Mouse (Mus musculus) limb, embryonic 10.5 days (tissue): ENCODE results near the gene Adamtsl1. TPM values are rescaled to one million over a fixed set of nuclear protein-coding genes. Genes with fewer than 3 reads are reported as not detected.

ENCODE experiments used
- DNase-seq: peaks from one replicate; pipeline ENCODE4 v3.0.0-alpha.2; 2017; ENCODE audit warnings: low spot score
- H3K27ac ChIP-seq: fragments of 300-500 bp; sonication (generic); 2 replicates; pipeline ENCODE4 v1.5.1; 2016; ENCODE audit warnings: mild to moderate bottlenecking
- H3K27me3 ChIP-seq: fragments of 300-500 bp; sonication (generic); 2 replicates; pipeline ENCODE4 v1.6.1; 2016; ENCODE audit warnings: low read depth, mild to moderate bottlenecking; ENCODE audit not compliant: poor library complexity, severe bottlenecking
- H3K36me3 ChIP-seq: fragments of 300-500 bp; sonication (generic); 2 replicates; pipeline ENCODE4 v1.6.1; 2016; ENCODE audit warnings: mild to moderate bottlenecking, moderate library complexity
- H3K4me1 ChIP-seq: fragments of 300-500 bp; sonication (generic); 2 replicates; pipeline ENCODE4 v1.6.1; 2016
- H3K4me3 ChIP-seq: fragments of 300-500 bp; sonication (generic); 2 replicates; pipeline ENCODE4 v1.5.1; 2016; ENCODE audit warnings: mild to moderate bottlenecking, moderate library complexity
- H3K9me3 ChIP-seq: fragments of 300-500 bp; sonication (generic); replicated peaks from 2 replicates; pipeline ENCODE4 v1.6.1; 2016; ENCODE audit warnings: mild to moderate bottlenecking
- WGBS: fragments of 180-500 bp; shearing (Covaris S2); methylation state at CpG from one replicate; pipeline ENCODE4 v1.1.7; 2016; 5-methylcytosine and 5-hydroxymethylcytosine counted together
- polyA plus RNA-seq: library from polyadenylated mRNA; unstranded; fragments of >200 nt; fragmentation: Nextera tagmentation; extraction: Ambion mirVana; gene quantifications from 2 replicates; pipeline ENCODE4 v1.2.1, GENCODE M21; 2016

The Adamtsl1 gene
- polyA plus RNA-seq, 1 experiment from 2014 or later, result 3.7 TPM

DNA sequence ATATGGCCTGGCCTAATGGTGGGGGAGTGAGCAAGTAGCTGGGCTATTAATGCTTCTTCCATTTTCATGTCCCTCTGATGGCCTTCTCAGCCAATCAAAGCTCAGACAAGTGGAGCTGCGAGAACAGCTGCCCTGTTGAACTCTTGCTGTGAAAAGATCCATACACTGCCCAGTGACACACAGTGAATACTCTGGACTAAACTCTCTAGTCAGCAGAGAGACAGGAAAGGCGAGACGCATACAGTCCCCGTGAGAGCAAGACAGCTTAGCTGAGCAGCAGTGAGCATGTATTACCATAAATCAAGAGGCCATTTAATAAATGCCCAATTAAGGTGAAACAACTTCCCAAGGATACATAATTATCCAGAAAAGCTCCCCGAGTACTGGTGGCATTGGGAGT is 492.6 kb downstream of the Adamtsl1 start:
- H3K27ac ChIP-seq, result no peak overlapping the region
- DNase-seq, result no peak
- H3K9me3 ChIP-seq, result no peaks in the 10 kb centered on the region
- no peaks in the 10 kb centered on the region for H3K36me3 ChIP-seq
- no peaks in the 10 kb centered on the region for H3K4me1 ChIP-seq
- H3K27me3 ChIP-seq, result no peaks in the 10 kb centered on the region
- 70% methylated on average over 5 of the region's 5 CpGs for WGBS
- no peak overlapping the region for H3K4me3 ChIP-seq

DNA sequence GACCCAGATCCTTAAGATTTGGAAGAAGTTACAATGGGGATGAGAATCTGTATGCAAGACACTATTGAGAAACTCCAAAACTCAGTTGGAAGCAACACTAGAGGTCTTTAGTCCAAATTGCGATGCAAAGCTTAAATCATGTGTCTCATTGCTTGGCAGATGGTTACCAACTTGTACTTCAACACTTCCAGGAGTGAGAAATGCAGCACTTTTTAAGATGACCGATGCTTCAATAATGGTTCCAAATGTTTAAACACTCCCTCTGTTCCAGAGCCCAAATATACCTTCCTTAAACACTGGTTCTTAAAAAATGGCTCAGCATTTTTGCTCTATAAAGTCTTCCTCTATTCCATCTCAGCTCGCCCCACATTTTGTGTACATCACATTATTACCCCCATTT is 499.7 kb downstream of the Adamtsl1 start:
- Histone ChIP-seq H3K36me3 (no peaks in the 10 kb centered on the region), H3K27ac (no peak overlapping the region), H3K27me3 (no peaks in the 10 kb centered on the region), H3K4me3 (no peak overlapping the region), H3K9me3 (no peaks in the 10 kb centered on the region), H3K4me1 (no peaks in the 10 kb centered on the region)
- no peak for DNase-seq
- 90% methylated on average over 3 of the region's 3 CpGs for WGBS

DNA sequence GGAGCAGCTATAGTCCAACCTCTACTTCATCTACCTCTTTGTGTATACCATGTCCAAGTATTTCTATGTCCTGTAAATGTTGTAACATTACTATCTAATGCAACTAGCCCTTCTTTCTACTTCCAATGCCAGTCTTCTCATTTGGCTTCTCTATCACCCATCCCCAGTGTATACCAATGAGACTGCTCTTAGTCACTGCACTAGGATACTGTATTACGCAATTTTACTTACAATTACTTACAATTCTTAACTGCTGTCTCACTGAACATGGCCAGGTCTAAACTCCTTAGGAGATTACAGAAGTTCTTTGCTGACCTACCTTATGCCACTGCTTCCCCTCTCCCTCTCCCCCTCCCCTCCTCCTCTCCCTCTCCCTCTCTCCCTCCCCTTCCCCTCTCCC is 505.0 kb downstream of the Adamtsl1 start:
- no peaks in the 10 kb centered on the region for H3K36me3 ChIP-seq
- H3K9me3 ChIP-seq, result no peaks in the 10 kb centered on the region
- no peak overlapping the region for H3K27ac ChIP-seq
- no peak overlapping the region for H3K4me3 ChIP-seq
- no peak for DNase-seq
- WGBS, result 90% methylated on average over 1 of the region's 1 CpGs
- peaks cover 8% of the 10 kb centered on the region; the same call in 1 of the 2 replicates for H3K4me1 ChIP-seq
- no peaks in the 10 kb centered on the region for H3K27me3 ChIP-seq

DNA sequence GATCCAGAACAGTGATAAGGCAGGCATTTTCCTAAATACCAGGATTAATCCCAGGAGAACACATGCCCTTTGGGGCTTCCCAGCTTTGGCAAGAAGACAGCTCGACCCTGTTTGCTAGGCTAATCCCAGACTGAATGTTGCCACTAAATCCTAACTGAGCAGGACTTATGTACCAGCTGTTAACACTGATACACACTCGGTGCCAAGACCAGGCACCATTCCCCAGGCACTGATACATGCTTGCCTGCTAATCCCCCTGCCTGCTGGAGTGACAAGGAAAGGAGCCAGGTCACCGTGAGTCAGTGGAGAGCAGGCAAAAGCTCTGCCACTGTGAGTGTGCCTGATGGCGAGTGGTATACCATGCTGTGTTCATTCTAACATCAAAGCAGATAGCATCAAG is 505.6 kb downstream of the Adamtsl1 start:
- no peak for DNase-seq
- Histone ChIP-seq H3K36me3 (no peaks in the 10 kb centered on the region), H3K4me1 (peaks cover 12% of the 10 kb centered on the region), H3K27ac (no peak overlapping the region), H3K9me3 (no peaks in the 10 kb centered on the region), H3K4me3 (no peak overlapping the region), H3K27me3 (no peaks in the 10 kb centered on the region)
- 44% methylated on average over 4 of the region's 4 CpGs for WGBS

GRCm38 (mm10) chr4:86020372-86021090 is 506.6 kb downstream of the Adamtsl1 start:
- peak overlapping the region; percentile 56; the same call in 1 of the 2 replicates for H3K27ac ChIP-seq
- no peak for DNase-seq
- no peaks in the 10 kb centered on the region for H3K36me3 ChIP-seq

GRCm38 (mm10) chr4:86024573-86025160 is 510.7 kb downstream of the Adamtsl1 start:
- no peaks in the 10 kb centered on the region for H3K36me3 ChIP-seq
- no peaks in the 10 kb centered on the region for H3K9me3 ChIP-seq
- H3K27me3 ChIP-seq, result no peaks in the 10 kb centered on the region
- peaks cover 14% of the 10 kb centered on the region for H3K4me1 ChIP-seq
- 16% methylated on average over 8 of the region's 8 CpGs for WGBS
- H3K4me3 ChIP-seq, result no peak overlapping the region
- H3K27ac ChIP-seq, result no peak overlapping the region
- peak; percentile 40 for DNase-seq

More at GRCm38 (mm10) chr4:86020372-86021090, 506.6 kb downstream of the Adamtsl1 start:
- H3K4me1 ChIP-seq, result peaks cover 16% of the 10 kb centered on the region
- no peaks in the 10 kb centered on the region for H3K9me3 ChIP-seq
- WGBS, result 68% methylated on average over 10 of the region's 10 CpGs
- no peak overlapping the region for H3K4me3 ChIP-seq
- no peaks in the 10 kb centered on the region for H3K27me3 ChIP-seq

- no peak for DNase-seq
- H3K36me3 ChIP-seq, result no peaks in the 10 kb centered on the region
- 91% methylated on average over 6 of the region's 6 CpGs for WGBS
Observed at GRCm38 (mm10) chr4:86029486-86029885, 515.5 kb downstream of the Adamtsl1 start.

DNA sequence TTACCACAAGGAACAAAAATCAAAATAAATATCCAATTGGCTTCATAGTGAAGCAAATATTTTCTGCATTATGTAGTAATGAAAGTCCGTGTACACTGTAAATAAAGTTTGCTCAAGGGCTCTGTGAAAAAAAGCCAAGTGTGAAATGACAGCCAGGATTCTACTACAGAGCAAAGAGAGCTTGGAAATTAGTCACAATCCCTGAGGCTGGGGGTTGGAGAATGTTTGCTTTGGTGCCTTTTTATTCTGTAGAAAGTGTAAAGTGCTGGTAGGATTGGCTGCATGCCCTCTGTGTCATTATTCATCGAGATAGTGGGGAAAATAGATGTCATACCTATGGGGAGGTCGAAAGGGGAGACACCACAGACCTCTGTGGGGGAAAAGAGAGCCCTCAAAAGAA is 516.2 kb downstream of the Adamtsl1 start:
- DNase-seq, result no peak
- Histone ChIP-seq H3K4me1 (peaks cover 4% of the 10 kb centered on the region), H3K27ac (no peak overlapping the region), H3K27me3 (no peaks in the 10 kb centered on the region), H3K9me3 (no peaks in the 10 kb centered on the region), H3K4me3 (no peak overlapping the region), H3K36me3 (no peaks in the 10 kb centered on the region)
- WGBS, result 66% methylated on average over 3 of the region's 3 CpGs

More at GRCm38 (mm10) chr4:86029486-86029885, 515.5 kb downstream of the Adamtsl1 start:
- Histone ChIP-seq H3K9me3 (no peaks in the 10 kb centered on the region), H3K27me3 (no peaks in the 10 kb centered on the region), H3K27ac (no peak overlapping the region), H3K4me1 (peaks cover 8% of the 10 kb centered on the region), H3K4me3 (no peak overlapping the region)

- DNase-seq, result no peak
- Histone ChIP-seq H3K27me3 (no peaks in the 10 kb centered on the region), H3K9me3 (no peaks in the 10 kb centered on the region), H3K4me1 (peaks cover 4% of the 10 kb centered on the region), H3K36me3 (no peaks in the 10 kb centered on the region), H3K4me3 (no peak overlapping the region), H3K27ac (no peak overlapping the region)
- WGBS, result 27% methylated on average over 8 of the region's 8 CpGs
Observed at GRCm38 (mm10) chr4:86031041-86031440, 517.1 kb downstream of the Adamtsl1 start.

DNA sequence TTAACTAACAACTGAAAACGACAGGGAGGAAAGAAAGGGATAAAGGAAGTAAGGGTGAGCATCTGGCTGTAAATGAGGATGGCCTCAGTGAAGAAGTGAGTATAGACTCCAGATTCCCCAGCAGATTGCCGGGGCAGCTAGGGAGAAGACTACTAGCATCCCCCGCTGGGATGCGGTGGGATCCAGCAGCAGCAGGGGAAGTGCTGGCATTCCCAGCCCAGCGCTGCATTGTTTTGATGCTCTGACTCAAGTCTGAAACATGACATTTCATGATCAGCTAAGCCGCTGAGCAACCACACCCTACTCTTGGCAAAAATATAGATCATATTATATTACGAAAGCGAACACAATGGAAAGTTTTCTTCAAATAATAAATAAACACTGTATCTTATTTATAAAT is 526.9 kb downstream of the Adamtsl1 start:
- 51% methylated on average over 8 of the region's 8 CpGs for WGBS

DNA sequence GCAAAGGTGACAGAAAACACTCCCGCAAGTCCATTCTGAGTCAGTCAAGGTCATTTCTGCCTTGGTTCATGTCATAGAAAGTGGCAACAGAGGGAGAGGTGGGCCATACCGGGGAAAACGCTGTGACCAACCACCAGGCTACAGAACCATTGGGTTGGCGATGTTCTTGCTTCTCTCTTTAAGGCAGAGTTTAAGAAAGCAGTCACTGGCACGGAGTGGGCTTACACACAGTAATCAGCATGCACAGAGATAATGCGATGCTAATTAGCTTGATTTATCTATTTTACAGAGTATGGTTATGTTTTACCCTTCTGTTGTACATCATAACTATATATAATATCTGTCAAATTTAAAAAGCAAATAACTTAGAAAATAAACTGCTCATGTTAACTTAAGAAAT is 531.5 kb downstream of the Adamtsl1 start:
- Histone ChIP-seq H3K36me3 (no peaks in the 10 kb centered on the region), H3K27ac (no peak overlapping the region), H3K4me1 (peaks cover 6% of the 10 kb centered on the region; the same call in 1 of the 2 replicates), H3K4me3 (no peak overlapping the region), H3K9me3 (no peaks in the 10 kb centered on the region), H3K27me3 (no peaks in the 10 kb centered on the region)
- no peak for DNase-seq
- WGBS, result 90% methylated on average over 6 of the region's 6 CpGs

More for the DNA sequence above, 526.9 kb downstream of the Adamtsl1 start:
- Histone ChIP-seq H3K27ac (no peak overlapping the region), H3K4me1 (no peaks in the 10 kb centered on the region), H3K27me3 (no peaks in the 10 kb centered on the region), H3K9me3 (no peaks in the 10 kb centered on the region), H3K36me3 (no peaks in the 10 kb centered on the region), H3K4me3 (no peak overlapping the region)
- no peak for DNase-seq

DNA sequence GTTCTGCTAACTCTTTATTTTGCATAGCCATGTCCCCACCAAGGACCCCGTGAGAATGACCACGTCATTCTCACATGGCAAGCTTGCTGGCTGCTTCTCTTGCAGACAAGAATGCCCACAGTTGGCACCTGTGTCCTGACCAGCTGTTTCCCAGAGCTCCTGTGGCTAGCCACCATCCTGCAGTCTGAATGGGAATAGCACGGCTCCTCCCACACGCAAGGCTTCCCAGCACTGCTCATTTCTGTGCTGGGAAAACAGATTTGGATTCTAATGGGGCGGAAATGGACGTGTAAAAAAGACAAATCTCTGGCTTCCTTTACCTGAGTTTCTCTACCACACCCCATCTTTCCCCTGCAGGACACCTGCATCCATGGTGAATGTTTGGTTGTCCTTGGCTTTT is 531.9 kb downstream of the Adamtsl1 start:
- no peak for DNase-seq
- Histone ChIP-seq H3K4me1 (peaks cover 10% of the 10 kb centered on the region; the same call in 1 of the 2 replicates), H3K4me3 (no peak overlapping the region), H3K36me3 (no peaks in the 10 kb centered on the region), H3K27ac (no peak overlapping the region), H3K27me3 (no peaks in the 10 kb centered on the region), H3K9me3 (no peaks in the 10 kb centered on the region)
- WGBS, result 81% methylated on average over 6 of the region's 6 CpGs

DNA sequence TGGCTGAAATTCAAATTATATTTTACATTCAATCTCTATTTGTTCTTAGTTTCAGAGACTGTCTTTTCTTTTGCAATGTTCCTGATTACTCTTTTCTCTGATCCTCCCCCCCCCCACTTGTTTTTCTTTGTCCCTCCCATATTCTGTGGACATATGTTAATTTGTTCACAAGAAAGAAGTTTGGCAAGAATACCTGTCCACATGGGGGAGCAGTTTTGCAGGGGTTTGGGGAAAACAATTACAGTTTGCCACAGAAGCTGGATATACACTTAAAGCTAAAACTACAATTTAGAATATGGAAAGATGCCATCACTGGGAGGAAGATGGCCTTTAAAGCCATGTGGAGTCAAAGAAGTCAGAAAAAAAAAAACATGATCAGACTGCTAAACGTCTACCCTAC is 532.9 kb downstream of the Adamtsl1 start:
- DNase-seq, result no peak
- Histone ChIP-seq H3K27ac (no peak overlapping the region), H3K9me3 (no peaks in the 10 kb centered on the region), H3K27me3 (peaks cover 3% of the 10 kb centered on the region; the same call in 1 of the 2 replicates), H3K4me3 (no peak overlapping the region), H3K36me3 (no peaks in the 10 kb centered on the region), H3K4me1 (peaks cover 10% of the 10 kb centered on the region; the same call in 1 of the 2 replicates)
- WGBS, result 91% methylated on average over 1 of the region's 1 CpGs
